Comparison of ENCODE assay signal across 8 mouse cellular contexts in the genomic region with DNA sequence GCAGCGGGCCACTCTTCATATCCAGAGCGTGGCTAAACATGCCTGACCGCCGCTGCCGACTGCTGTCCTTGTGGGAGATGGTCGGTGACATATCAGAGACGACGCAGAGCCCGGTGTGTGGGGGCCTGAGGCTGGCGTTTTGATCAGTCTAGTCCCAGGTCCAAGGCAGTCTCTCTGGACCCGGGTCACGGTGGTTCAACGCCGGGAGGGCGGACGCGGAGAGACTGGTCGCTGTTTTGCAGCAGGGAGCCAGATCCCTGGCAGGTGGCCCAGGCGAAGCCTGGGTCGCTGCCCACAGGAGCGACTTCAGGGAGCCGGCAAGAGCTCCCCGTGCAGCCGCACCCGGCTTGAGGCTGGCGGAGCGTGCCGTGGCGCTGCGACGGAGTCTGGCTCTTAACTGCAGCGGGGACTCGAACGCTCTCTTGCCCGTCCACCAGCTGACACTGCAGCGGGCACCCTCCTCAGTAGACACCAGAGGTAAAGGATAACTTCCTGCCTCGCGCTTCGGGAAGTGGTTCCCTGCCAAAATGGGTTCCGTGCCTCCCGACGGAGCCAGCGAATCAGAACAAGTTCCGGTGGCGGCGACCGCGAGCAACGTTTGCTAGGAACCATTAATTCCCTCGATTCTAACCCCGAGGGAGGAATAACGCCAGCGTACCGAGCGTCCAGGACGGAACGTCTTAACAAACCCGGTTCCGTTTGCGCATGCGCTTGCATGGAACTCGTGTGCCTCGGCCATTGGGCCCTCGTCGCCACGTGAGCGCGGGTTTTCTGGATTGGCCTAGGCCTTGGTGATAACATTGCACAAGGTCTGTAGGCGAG. TPM values are rescaled to one million over a fixed set of nuclear protein-coding genes. Genes with fewer than 3 reads are reported as not detected.
DNase-seq lines count a peak whose midpoint lies in the region; ATAC-seq and TF ChIP-seq lines count a peak whose summit lies in the region.

A gene (minus strand): TSS at position 669 of the 822 bp plus-strand sequence.

- H3K4me1 ChIP-seq in hindbrain, embryonic 13.5 days (replicated peaks), result peaks cover 33% of the 10 kb centered on the region

- H3K4me3 ChIP-seq in hindbrain, embryonic 13.5 days, result peak within 1 kb of the TSS; percentile 92

- POLR2A ChIA-PET in Patski (lab: Charles Lee), result interaction anchor here (0.6 to 2.3 kb wide), 4 partner anchors 12 to 383 kb away, joined by 3 to 14 read pairs (median 4); a partner anchor contains a TSS

- no peak for TF ChIP-seq CTCF in Patski (IDR thresholded peaks at IDR 0.05)

- DNase-seq in Patski (ENCODE audit: low read depth, low spot score), result peak; percentile 100
- DNase-seq in cerebellum, postnatal 14 days, result peak; percentile 100
- DNase-seq in frontal cortex, postnatal 14 days (ENCODE audit: low spot score in 2 of 2), result peak; percentile 99
- peak; percentile 96 to 99 for DNase-seq in layer of hippocampus, postnatal 25 days (ENCODE audit: extremely low spot score in 1 of 2, low spot score in 1 of 2)
- DNase-seq in lung, postnatal 25 days (ENCODE audit: low spot score), result peak; percentile 98
- peak; percentile 100 for DNase-seq in retina, embryonic 14.5 days (ENCODE audit: low spot score)
- DNase-seq in thymus, postnatal 4 days, result peak; percentile 99

- under 1% methylated on average over 69 of the region's 69 CpGs for WGBS in hindbrain, embryonic 13.5 days

- peak within 1 kb of the TSS; percentile 94 for H3K27ac ChIP-seq in hindbrain, embryonic 13.5 days

- H3K27me3 ChIP-seq in Patski, result no peaks in the 10 kb centered on the region
- peaks cover 11% of the 10 kb centered on the region for H3K27me3 ChIP-seq in hindbrain, embryonic 13.5 days

- in situ Hi-C loops in Patski (cut with MboI; ENCODE audit: low pct_unique_long_range_greater_than_20kb), result no loop called here

- peak; percentile 90 for ATAC-seq in Patski
- ATAC-seq in hindbrain, embryonic 13.5 days (ENCODE audit: low FRiP score), result peak; percentile 98

- H3K9me3 ChIP-seq in hindbrain, embryonic 13.5 days, result no peaks in the 10 kb centered on the region

- CTCF ChIA-PET in Patski (lab: Charles Lee), result interaction anchor here (1.0 to 3.8 kb wide), 4 partner anchors 11 to 93 kb away, joined by 3 to 14 read pairs (median 4); a partner anchor contains a TSS

- peak within 1 kb of the TSS; percentile 85 for H3K9ac ChIP-seq in hindbrain, embryonic 13.5 days

- H3K4me2 ChIP-seq in hindbrain, embryonic 13.5 days, result peak within 1 kb of the TSS; percentile 91

- H3K36me3 ChIP-seq in hindbrain, embryonic 13.5 days, result no peaks in the 10 kb centered on the region

RNA-seq across cellular contexts. Expression of the gene that starts here (rescaled TPM):
- 77.9 TPM for polyA plus RNA-seq in Patski (2021)
- polyA plus RNA-seq in hindbrain, embryonic 13.5 days (2015; fragmentation: Nextera tagmentation; extraction: Ambion mirVana), result 15.1 and 15.5 TPM in 2 replicates
- 10 to 100 TPM; 25.4 to 29.4 TPM for total RNA-seq in layer of hippocampus, postnatal 25 days (2021)

Comparison
In these comparisons a context has a peak if more than half of its experiments do, and no peak if none do; other contexts are left out.
1. Peak in every context shown above with its lines: DNase-seq, ATAC-seq, H3K4me3 ChIP-seq and H3K27ac ChIP-seq.